Comparison of ENCODE assay signal across 13 mouse cellular contexts in the genomic region with DNA sequence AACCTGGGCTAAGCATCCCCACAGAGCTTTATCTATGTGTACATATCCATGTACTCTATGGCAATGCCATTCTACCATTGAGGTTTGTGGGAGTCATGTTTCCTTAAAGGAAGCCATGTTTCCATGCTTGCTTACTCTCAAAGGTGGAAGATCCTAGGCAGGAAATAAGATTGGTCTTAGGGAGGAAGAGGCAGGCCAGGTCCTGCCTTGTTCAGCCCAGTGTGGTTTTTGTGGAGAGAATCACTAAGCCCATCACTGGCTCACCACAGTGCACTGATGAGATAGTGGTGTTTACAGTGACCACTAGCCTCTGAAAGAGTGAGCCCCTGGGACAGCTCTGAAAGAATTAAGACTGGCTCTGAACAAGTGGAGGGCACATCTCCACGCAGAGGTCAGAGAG.
"Had no signal": no experiment of that assay in that cellular context is flagged by ENCODE, and none has a peak within 500 bp of the region (broad histone marks: within the 10 kb centered on the region; RNA-seq: fewer than 3 reads in every experiment).

No protein-coding gene starts in this region.

- H3K9ac ChIP-seq: liver, embryonic 14.5 days; lung, embryonic 14.5 days; midbrain, embryonic 12.5 days; midbrain, embryonic 15.5 days; neural tube, embryonic 12.5 days had no signal

- H3K4me1 ChIP-seq: midbrain, embryonic 12.5 days; midbrain, embryonic 15.5 days; neural tube, embryonic 12.5 days had no signal

- H3K4me3 ChIP-seq: megakaryocyte, embryonic 14.5 days; midbrain, embryonic 12.5 days; midbrain, embryonic 15.5 days; neural tube, embryonic 12.5 days had no signal

- H3K9me3 ChIP-seq: megakaryocyte, embryonic 14.5 days; midbrain, embryonic 12.5 days; midbrain, embryonic 15.5 days; neural tube, embryonic 12.5 days had no signal

- H3K36me3 ChIP-seq: midbrain, embryonic 12.5 days; midbrain, embryonic 15.5 days; neural tube, embryonic 12.5 days had no signal

- DNase-seq: lung, adult 18-20 months; lung, embryonic 14.5 days; lung, postnatal 10 days; lung, postnatal 36 days; right cerebral cortex, postnatal 14 days; thymus, adult 2 months; thymus, postnatal 25 days; thymus, postnatal 4 days had no signal

- ATAC-seq: midbrain, embryonic 15.5 days had no signal

- H3K4me2 ChIP-seq: lung, embryonic 14.5 days; midbrain, embryonic 12.5 days; midbrain, embryonic 15.5 days; neural tube, embryonic 12.5 days had no signal

- H3K27me3 ChIP-seq: midbrain, embryonic 12.5 days; midbrain, embryonic 15.5 days; neural tube, embryonic 12.5 days had no signal

- H3K27ac ChIP-seq: liver, embryonic 14.5 days; midbrain, embryonic 12.5 days; midbrain, embryonic 15.5 days; neural tube, embryonic 12.5 days had no signal
